Mouse (Mus musculus) stomach, postnatal 0 days (tissue): ENCODE results near the gene Csnk1d.

Experiments used
- CTCF ChIP-seq: IDR thresholded peaks from 2 replicates; pipeline ENCODE4 v1.5.1; 2016; ENCODE audit warnings: antibody characterized with exemption, low read depth, mild to moderate bottlenecking, moderate library complexity
- EP300 ChIP-seq: optimal IDR thresholded peaks from 2 replicates; pipeline ENCODE3; 2016; ENCODE audit warnings: antibody characterized with exemption

GRCm38 (mm10) chr11:121015472-121015871, 24.3 kb upstream of the Csnk1d start:
- no peak for TF ChIP-seq CTCF
- no peak for TF ChIP-seq EP300
